Mouse (Mus musculus): ENCODE data around the gene Gjb5. TPM values are rescaled to one million over a fixed set of nuclear protein-coding genes. Genes with fewer than 3 reads are reported as not detected.

Gjb5 gene
- 27.1 and 60.6 TPM in 2 replicates for total RNA-seq (2012; rRNA removed)

GRCm38 (mm10) chr4:127358018-127358417 lies at the start of gene Gjb5:
Gene Gjb5, minus strand, starts transcription at chr4:127358181.
- H3K4me1 ChIP-seq (ENCODE audit: control insufficient read depth in 2 of 2, insufficient read depth in 2 of 2, low read length in 2 of 2, poor library complexity in 1 of 2), result peaks cover 13 to 52% of the 10 kb centered on the region in 2 experiments; a peak in 3 of 4 replicates
- in situ Hi-C loops (cut with MboI; ENCODE audit: low sequenced_read_pairs in 2 of 2, unreplicated experiment in 2 of 2), result no loop called here
- H3K9me3 ChIP-seq (ENCODE audit: control insufficient read depth, insufficient read depth, low read depth, low read length), result no peaks in the 10 kb centered on the region
- peaks cover 16% of the 10 kb centered on the region for H3K36me3 ChIP-seq (ENCODE audit: control insufficient read depth, insufficient read depth, low read length, poor library complexity, severe bottlenecking)
- H3K4me3 ChIP-seq (ENCODE audit: insufficient read depth in 1 of 2, low read depth in 1 of 2, low read length in 2 of 2, poor library complexity in 1 of 2, severe bottlenecking in 1 of 2), result peak within 1 kb of the TSS; percentile 62 to 64
- TF ChIP-seq ZC3H11A (IDR thresholded peaks at IDR 0.05; ENCODE audit: borderline replicate concordance, low read depth, low read length), result no peak
- no peak for TF ChIP-seq ZNF384 (IDR thresholded peaks at IDR 0.05; ENCODE audit: low read depth, low read length)
- no peak for TF ChIP-seq MAFK (IDR thresholded peaks at IDR 0.05; ENCODE audit: insufficient read depth, low read depth, low read length)
- TF ChIP-seq CHD2 (IDR thresholded peaks at IDR 0.05; ENCODE audit: low read depth, low read length), result no peak
- TF ChIP-seq HCFC1 (IDR thresholded peaks at IDR 0.05; ENCODE audit: borderline replicate concordance, insufficient read depth, low read length), result no peak
- peak within 1 kb of the TSS; percentile 75 for H3K27ac ChIP-seq (ENCODE audit: insufficient read depth, low read depth, low read length, poor library complexity, severe bottlenecking)
- H3K9ac ChIP-seq (ENCODE audit: insufficient read depth, low read depth, low read length, poor library complexity, severe bottlenecking), result peak within 1 kb of the TSS; percentile 67
- DNase-seq (ENCODE audit: low read depth, low spot score), result no peak

GRCm38 (mm10) chr4:127402614-127403013 lies 44.6 kb upstream of the Gjb5 start:
- Histone ChIP-seq H3K9me3 (ENCODE audit: control insufficient read depth, insufficient read depth, low read depth, low read length) (no peaks in the 10 kb centered on the region), H3K36me3 (ENCODE audit: control insufficient read depth, insufficient read depth, low read length, poor library complexity, severe bottlenecking) (no peaks in the 10 kb centered on the region), H3K9ac (ENCODE audit: insufficient read depth, low read depth, low read length, poor library complexity, severe bottlenecking) (no peak overlapping the region), H3K27ac (ENCODE audit: insufficient read depth, low read depth, low read length, poor library complexity, severe bottlenecking) (no peak overlapping the region), H3K4me1 (ENCODE audit: control insufficient read depth in 2 of 2, insufficient read depth in 2 of 2, low read length in 2 of 2, poor library complexity in 1 of 2) (no peaks in the 10 kb centered on the region), H3K4me3 (ENCODE audit: insufficient read depth in 1 of 2, low read depth in 1 of 2, low read length in 2 of 2, poor library complexity in 1 of 2, severe bottlenecking in 1 of 2) (no peak overlapping the region)
- TF ChIP-seq MAFK (IDR thresholded peaks at IDR 0.05; ENCODE audit: insufficient read depth, low read depth, low read length), result no peak
- TF ChIP-seq HCFC1 (IDR thresholded peaks at IDR 0.05; ENCODE audit: borderline replicate concordance, insufficient read depth, low read length), result peak; percentile 96
- no peak for TF ChIP-seq ZNF384 (IDR thresholded peaks at IDR 0.05; ENCODE audit: low read depth, low read length)
- 0 out of 2 replicates have a peak, but pooled peaks have one; percentile 64 for TF ChIP-seq CHD2 (IDR thresholded peaks at IDR 0.05; ENCODE audit: low read depth, low read length)
- DNase-seq (ENCODE audit: low read depth, low spot score), result no peak
- in situ Hi-C loops (cut with MboI; ENCODE audit: low sequenced_read_pairs in 2 of 2, unreplicated experiment in 2 of 2), result no loop called here

- no peaks in the 10 kb centered on the region for H3K4me1 ChIP-seq (ENCODE audit: control insufficient read depth in 2 of 2, insufficient read depth in 2 of 2, low read length in 2 of 2, poor library complexity in 1 of 2)
- no peak for DNase-seq (ENCODE audit: low read depth, low spot score)
- in situ Hi-C loops (cut with MboI; ENCODE audit: low sequenced_read_pairs in 2 of 2, unreplicated experiment in 2 of 2), result no loop called here
- TF ChIP-seq ZC3H11A (IDR thresholded peaks at IDR 0.05; ENCODE audit: borderline replicate concordance, low read depth, low read length) (no peak), HCFC1 (IDR thresholded peaks at IDR 0.05; ENCODE audit: borderline replicate concordance, insufficient read depth, low read length) (no peak), ZNF384 (IDR thresholded peaks at IDR 0.05; ENCODE audit: low read depth, low read length) (no peak), MAFK (IDR thresholded peaks at IDR 0.05; ENCODE audit: insufficient read depth, low read depth, low read length) (no peak), CHD2 (IDR thresholded peaks at IDR 0.05; ENCODE audit: low read depth, low read length) (no peak)
- H3K4me3 ChIP-seq (ENCODE audit: insufficient read depth in 1 of 2, low read depth in 1 of 2, low read length in 2 of 2, poor library complexity in 1 of 2, severe bottlenecking in 1 of 2), result no peak overlapping the region
- H3K27ac ChIP-seq (ENCODE audit: insufficient read depth, low read depth, low read length, poor library complexity, severe bottlenecking), result no peak overlapping the region
- no peaks in the 10 kb centered on the region for H3K9me3 ChIP-seq (ENCODE audit: control insufficient read depth, insufficient read depth, low read depth, low read length)
- no peak overlapping the region for H3K9ac ChIP-seq (ENCODE audit: insufficient read depth, low read depth, low read length, poor library complexity, severe bottlenecking)
- no peaks in the 10 kb centered on the region for H3K36me3 ChIP-seq (ENCODE audit: control insufficient read depth, insufficient read depth, low read length, poor library complexity, severe bottlenecking)
Measured at GRCm38 (mm10) chr4:127402166-127402565, 44.2 kb upstream of the Gjb5 start.

GRCm38 (mm10) chr4:127400165-127401145 lies 42.5 kb upstream of the Gjb5 start:
- Histone ChIP-seq H3K4me3 (ENCODE audit: insufficient read depth in 1 of 2, low read depth in 1 of 2, low read length in 2 of 2, poor library complexity in 1 of 2, severe bottlenecking in 1 of 2) (no peak overlapping the region), H3K36me3 (ENCODE audit: control insufficient read depth, insufficient read depth, low read length, poor library complexity, severe bottlenecking) (no peaks in the 10 kb centered on the region), H3K27ac (ENCODE audit: insufficient read depth, low read depth, low read length, poor library complexity, severe bottlenecking) (no peak overlapping the region), H3K9me3 (ENCODE audit: control insufficient read depth, insufficient read depth, low read depth, low read length) (no peaks in the 10 kb centered on the region), H3K4me1 (ENCODE audit: control insufficient read depth in 2 of 2, insufficient read depth in 2 of 2, low read length in 2 of 2, poor library complexity in 1 of 2) (no peaks in the 10 kb centered on the region), H3K9ac (ENCODE audit: insufficient read depth, low read depth, low read length, poor library complexity, severe bottlenecking) (no peak overlapping the region)
- in situ Hi-C loops (cut with MboI; ENCODE audit: low sequenced_read_pairs in 2 of 2, unreplicated experiment in 2 of 2), result no loop called here
- TF ChIP-seq CHD2 (IDR thresholded peaks at IDR 0.05; ENCODE audit: low read depth, low read length) (no peak), HCFC1 (IDR thresholded peaks at IDR 0.05; ENCODE audit: borderline replicate concordance, insufficient read depth, low read length) (no peak), ZC3H11A (IDR thresholded peaks at IDR 0.05; ENCODE audit: borderline replicate concordance, low read depth, low read length) (no peak), MAFK (IDR thresholded peaks at IDR 0.05; ENCODE audit: insufficient read depth, low read depth, low read length) (no peak), ZNF384 (IDR thresholded peaks at IDR 0.05; ENCODE audit: low read depth, low read length) (no peak)
- DNase-seq (ENCODE audit: low read depth, low spot score), result no peak

All from ES-E14 (cell line).